Mouse (Mus musculus): ENCODE results near the gene Ccdc88c. TPM values are rescaled to one million over a fixed set of nuclear protein-coding genes. Genes with fewer than 3 reads are reported as not detected.

The Ccdc88c gene
- total RNA-seq (2017), result 78.5 and 81.7 TPM in 2 replicates

DNA sequence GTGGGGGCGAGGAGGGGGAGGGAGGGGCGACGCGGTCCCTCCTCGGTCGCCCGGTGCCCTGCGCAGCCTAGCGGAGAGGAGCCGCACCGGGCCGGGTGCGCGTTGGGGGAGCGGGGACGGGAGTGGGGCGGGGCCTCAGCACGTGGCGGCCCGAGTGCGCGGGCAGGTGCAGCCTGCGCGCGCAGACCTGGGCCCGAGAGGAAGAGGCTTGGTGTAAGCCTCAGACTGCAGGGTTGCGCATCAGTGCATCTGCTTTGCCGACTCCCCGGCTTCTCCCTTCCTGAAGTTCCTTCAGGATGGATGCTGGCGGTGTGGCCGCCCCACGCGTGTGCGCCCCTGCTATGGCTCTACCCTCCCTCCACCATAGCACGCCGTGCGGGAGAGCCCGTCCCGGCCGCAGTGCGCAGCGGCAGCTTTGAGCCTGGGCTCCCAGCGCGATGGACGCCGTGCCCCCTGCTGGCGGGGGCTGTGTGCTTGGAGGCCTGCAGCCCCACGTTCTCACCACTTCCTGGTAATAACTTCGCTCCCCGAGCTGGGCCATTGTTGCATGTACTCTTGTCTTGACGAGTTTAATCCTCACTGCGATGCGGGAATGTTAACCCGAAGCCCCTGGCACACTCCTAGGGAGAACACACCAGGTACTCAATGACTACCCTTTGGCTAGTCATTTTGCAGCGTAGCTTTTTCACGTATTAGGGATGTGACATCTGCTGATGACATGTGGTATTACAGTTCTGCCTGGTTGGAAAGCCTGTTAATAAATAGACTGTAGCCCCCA, at the start of gene Ccdc88c:
Gene Ccdc88c, minus strand, starts transcription at position 103 of the 778 bp plus-strand sequence.
- ATAC-seq (replicated peaks in 1 of 2; ENCODE audit: insufficient read depth in 1 of 2, low FRiP score in 2 of 2, low TSS enrichment in 1 of 2, low read depth in 1 of 2, poor library complexity in 2 of 2, severe bottlenecking in 2 of 2), result peak; percentile 77 to 81

DNA sequence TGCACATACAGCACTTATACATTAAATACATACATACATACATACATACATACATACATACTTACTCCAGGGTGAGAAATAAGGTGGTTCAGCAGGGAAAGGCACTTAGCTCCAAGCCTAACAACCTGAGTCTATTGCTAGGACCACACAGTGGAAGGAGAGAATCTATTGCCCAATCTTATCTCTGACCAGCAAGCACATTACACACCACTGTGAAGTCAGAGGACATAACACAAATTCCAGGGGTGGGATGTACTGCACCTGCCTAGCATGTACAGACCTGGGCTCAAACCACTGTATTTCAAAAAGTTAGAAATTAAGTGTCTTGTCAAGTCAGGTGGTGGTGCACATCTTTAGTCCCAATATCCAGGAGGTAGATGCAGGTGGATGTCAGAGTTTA, 49.1 kb upstream of the Ccdc88c start:
- no peak for ATAC-seq (replicated peaks in 1 of 2; ENCODE audit: insufficient read depth in 1 of 2, low FRiP score in 2 of 2, low TSS enrichment in 1 of 2, low read depth in 1 of 2, poor library complexity in 2 of 2, severe bottlenecking in 2 of 2)

GRCm38 (mm10) chr12:101075433-101075832, 46.6 kb upstream of the Ccdc88c start:
- ATAC-seq (replicated peaks in 1 of 2; ENCODE audit: insufficient read depth in 1 of 2, low FRiP score in 2 of 2, low TSS enrichment in 1 of 2, low read depth in 1 of 2, poor library complexity in 2 of 2, severe bottlenecking in 2 of 2), result no peak

GRCm38 (mm10) chr12:101074821-101075429, 46.1 kb upstream of the Ccdc88c start:
- peak; percentile 7 to 56; a peak in 1 of 4 replicates for ATAC-seq (replicated peaks in 1 of 2; ENCODE audit: insufficient read depth in 1 of 2, low FRiP score in 2 of 2, low TSS enrichment in 1 of 2, low read depth in 1 of 2, poor library complexity in 2 of 2, severe bottlenecking in 2 of 2)

DNA sequence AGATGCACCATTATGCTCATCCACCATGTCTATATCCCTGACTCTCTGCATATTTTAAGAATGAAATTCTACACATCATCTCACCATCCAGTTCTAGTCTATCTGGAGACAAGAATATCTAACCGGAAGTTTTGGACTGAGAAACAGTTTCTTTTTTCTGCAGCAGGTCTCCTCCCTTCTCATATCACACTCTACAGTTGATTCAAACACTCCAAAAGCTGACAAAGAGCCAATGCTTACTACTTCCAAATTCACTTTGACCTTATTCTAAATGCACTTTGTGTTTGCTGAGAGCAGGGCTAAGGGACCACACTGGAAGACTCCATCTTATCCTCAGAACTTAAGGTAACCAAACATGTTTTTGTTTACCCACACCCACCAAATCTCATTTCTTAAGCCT, 41.0 kb upstream of the Ccdc88c start:
- no peak for ATAC-seq (replicated peaks in 1 of 2; ENCODE audit: insufficient read depth in 1 of 2, low FRiP score in 2 of 2, low TSS enrichment in 1 of 2, low read depth in 1 of 2, poor library complexity in 2 of 2, severe bottlenecking in 2 of 2)

- ATAC-seq (replicated peaks in 1 of 2; ENCODE audit: insufficient read depth in 1 of 2, low FRiP score in 2 of 2, low TSS enrichment in 1 of 2, low read depth in 1 of 2, poor library complexity in 2 of 2, severe bottlenecking in 2 of 2), result no peak
Measured at GRCm38 (mm10) chr12:101066329-101066728, 37.5 kb upstream of the Ccdc88c start.

DNA sequence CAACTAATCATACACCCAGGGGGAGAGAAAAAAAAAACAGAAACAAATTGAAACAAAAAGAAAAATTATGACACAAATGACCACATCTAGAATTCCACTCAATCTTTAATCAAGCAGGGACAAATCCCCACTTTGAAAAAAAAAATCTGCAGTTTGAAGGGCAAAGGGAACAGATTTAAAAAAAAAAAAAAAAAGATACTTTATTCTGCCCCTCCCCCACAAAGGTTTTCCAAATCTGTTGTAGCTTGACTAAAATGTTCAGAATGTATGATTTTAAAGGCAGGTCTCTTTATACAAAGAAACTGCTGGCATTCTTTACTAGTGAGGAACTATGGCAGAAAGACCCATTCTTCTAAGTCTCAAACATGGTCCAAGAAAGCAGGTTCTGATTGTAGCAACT, 11.1 kb upstream of the Ccdc88c start:
- no peak for ATAC-seq (replicated peaks in 1 of 2; ENCODE audit: insufficient read depth in 1 of 2, low FRiP score in 2 of 2, low TSS enrichment in 1 of 2, low read depth in 1 of 2, poor library complexity in 2 of 2, severe bottlenecking in 2 of 2)

DNA sequence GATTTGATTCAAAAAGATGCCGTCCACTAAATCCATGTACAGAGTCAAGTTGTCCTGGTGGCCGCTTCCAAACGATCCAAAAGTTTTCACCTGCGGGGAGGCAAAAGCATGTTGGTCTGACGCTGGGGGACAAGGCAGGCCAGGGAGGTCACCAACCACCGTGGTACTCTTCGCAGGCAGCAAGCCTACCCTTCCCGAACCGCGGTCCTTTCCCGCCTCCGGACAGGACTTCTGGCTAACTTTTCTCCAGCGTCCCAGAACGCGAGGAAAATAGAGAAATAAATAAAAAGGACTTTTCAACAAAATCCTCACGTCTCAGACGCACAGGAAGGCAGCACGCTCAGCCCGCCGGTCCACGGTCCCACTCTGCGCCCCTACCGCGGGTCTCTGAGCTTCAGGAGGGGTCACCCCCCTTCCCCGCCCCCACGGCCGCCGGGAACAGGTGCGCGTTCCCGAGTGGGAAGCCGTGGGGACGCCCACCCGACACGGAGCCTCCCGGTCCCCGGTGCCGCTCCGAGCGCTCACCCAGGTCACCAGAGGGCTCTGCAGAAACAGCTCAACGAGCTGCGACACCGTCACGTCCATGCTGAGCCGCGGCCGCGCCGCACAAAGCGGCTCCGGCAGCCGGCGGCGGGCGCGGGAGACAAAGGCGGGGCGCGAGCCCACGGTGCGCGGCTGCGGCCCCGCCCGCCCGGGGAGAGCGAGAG, 456 bp downstream of the Ccdc88c start:
- peak; percentile 1 to 9; a peak in 2 of 4 replicates for ATAC-seq (replicated peaks in 1 of 2; ENCODE audit: insufficient read depth in 1 of 2, low FRiP score in 2 of 2, low TSS enrichment in 1 of 2, low read depth in 1 of 2, poor library complexity in 2 of 2, severe bottlenecking in 2 of 2)

DNA sequence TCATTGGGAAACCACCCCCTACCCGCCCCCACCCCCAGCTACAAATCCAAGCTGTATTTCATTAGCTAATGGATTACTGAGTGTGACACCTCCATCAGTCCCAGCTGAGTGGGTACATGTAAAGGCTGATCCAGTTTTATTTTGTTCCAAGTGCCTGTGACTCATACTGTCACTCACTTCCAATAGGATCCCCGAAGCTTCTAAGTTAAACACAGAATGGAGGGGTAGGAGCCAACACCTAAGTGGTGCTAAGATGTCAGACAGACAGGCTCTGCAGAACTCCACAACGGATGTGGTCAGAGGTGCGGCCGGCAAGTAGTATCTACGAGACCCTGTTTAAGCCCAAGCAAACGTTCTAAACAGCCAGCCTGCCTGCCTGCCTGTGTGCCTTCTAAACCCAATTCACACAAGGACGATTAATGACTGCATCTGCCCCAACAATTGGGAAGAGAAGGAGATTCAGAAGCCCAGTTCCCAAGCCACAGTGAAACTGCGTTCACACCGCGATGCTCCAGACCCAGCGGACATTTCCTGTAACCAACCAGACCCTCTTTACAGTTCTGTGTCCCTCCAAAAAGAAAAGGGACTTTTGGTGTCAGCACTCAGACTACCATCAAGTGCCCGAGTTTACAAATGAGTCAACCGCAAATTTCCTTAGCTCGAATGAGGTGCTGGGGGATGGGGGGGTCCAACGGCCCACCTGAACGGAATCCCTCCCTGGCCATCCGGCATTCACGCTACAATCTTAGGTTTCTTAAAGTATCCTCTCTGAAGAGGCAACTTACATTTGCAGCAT, 1.2 kb downstream of the Ccdc88c start:
- ATAC-seq (replicated peaks in 1 of 2; ENCODE audit: insufficient read depth in 1 of 2, low FRiP score in 2 of 2, low TSS enrichment in 1 of 2, low read depth in 1 of 2, poor library complexity in 2 of 2, severe bottlenecking in 2 of 2), result peak; percentile 5 to 38; a peak in 1 of 4 replicates

DNA sequence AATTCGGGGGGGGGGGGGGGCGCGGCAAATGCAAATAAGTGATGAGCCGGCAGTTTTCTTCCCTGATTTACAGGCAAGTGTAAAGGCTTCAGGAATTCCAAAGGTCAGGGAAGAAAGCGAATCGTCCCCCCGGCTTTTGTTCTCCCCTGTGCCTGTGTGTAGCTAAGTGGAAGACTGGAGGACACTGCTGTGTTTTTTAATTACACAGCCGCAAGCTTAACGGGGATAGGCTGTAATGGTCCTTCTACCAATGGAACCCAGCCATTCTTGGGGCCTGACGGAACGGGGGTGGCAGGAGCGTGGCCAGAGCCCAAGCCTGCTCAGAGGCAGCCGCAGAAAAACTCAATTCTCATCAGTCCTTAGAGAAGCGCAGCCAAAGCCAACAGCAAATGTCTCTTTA, 1.9 kb downstream of the Ccdc88c start:
- no peak for ATAC-seq (replicated peaks in 1 of 2; ENCODE audit: insufficient read depth in 1 of 2, low FRiP score in 2 of 2, low TSS enrichment in 1 of 2, low read depth in 1 of 2, poor library complexity in 2 of 2, severe bottlenecking in 2 of 2)

DNA sequence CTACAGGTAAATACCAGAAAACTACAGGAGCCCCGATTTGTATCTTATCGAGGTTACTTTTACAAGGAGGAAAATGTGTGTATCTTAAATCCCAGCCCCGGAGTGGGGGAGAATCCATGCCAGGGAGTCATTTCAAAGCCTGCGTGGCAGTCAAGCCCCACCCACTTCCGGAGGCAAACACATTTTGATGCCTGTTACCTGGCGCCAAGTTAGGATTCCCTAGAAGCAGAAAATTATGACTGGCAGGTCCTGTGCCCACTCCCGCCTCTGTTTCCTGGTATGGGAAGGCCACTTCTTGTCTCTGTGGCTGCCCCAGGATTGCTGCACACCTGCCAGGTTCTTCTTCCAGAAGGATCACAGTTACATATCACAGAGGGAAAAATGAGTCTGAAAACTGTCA, 2.3 kb downstream of the Ccdc88c start:
- no peak for ATAC-seq (replicated peaks in 1 of 2; ENCODE audit: insufficient read depth in 1 of 2, low FRiP score in 2 of 2, low TSS enrichment in 1 of 2, low read depth in 1 of 2, poor library complexity in 2 of 2, severe bottlenecking in 2 of 2)

- ATAC-seq (replicated peaks in 1 of 2; ENCODE audit: insufficient read depth in 1 of 2, low FRiP score in 2 of 2, low TSS enrichment in 1 of 2, low read depth in 1 of 2, poor library complexity in 2 of 2, severe bottlenecking in 2 of 2), result no peak
Measured at GRCm38 (mm10) chr12:101026025-101026424, 2.8 kb downstream of the Ccdc88c start.

DNA sequence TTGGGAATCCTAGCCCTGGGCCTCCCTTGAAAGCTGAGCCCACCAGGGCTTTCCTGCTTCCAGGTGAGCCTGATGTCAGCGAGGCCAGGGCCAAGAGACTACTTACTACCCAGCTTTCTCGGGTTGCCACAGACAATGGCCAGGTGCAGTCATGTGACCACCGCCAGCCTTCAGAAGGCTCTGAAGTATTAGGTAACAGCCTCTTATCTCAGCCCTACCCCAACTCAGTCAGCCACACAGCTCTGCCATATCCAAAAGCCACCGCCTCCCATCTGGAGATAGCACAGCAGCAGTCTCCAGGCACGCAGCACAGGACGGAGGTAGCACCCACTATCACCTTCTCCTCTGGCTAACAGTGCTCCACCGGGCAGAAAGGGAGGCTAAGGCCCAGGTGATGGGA, 3.5 kb downstream of the Ccdc88c start:
- no peak for ATAC-seq (replicated peaks in 1 of 2; ENCODE audit: insufficient read depth in 1 of 2, low FRiP score in 2 of 2, low TSS enrichment in 1 of 2, low read depth in 1 of 2, poor library complexity in 2 of 2, severe bottlenecking in 2 of 2)

DNA sequence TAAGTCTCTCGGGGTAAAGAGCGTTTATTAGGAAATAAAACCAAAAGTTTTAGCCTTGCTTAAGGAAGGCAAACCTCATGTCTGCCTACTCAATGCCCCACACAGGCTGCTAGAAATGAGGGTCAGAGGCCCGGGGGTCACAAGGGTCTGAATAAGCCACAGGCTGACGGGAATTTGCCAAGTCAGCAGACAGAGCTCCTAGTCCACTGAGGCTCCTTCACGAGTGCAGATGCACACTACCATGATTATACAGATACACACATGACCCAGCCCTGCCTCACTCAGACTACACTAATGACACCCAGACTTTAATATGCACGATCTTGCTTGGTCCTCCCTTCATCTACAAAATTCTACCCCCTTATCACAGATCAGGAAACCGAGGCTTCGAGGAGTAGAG, 4.0 kb downstream of the Ccdc88c start:
- no peak for ATAC-seq (replicated peaks in 1 of 2; ENCODE audit: insufficient read depth in 1 of 2, low FRiP score in 2 of 2, low TSS enrichment in 1 of 2, low read depth in 1 of 2, poor library complexity in 2 of 2, severe bottlenecking in 2 of 2)

DNA sequence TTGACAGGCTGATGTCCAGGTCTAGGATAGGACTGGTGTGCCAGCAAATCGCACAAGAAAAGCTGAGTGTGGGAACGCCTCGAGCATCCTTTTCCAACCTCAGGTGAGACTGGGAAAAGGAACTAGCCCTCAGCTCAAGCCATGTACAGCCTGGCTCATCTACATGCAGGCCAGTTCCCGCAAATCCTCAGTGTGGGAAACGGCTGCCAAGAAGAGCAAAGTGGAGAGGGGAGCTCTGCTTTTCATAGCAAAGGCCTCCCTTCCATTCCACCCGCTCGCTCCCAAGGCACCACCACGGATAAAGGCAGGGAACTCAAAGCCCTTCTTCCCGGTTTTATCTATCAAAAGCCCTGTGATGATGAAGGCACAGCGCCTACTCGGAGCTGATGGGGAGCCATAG, 5.7 kb downstream of the Ccdc88c start:
- no peak for ATAC-seq (replicated peaks in 1 of 2; ENCODE audit: insufficient read depth in 1 of 2, low FRiP score in 2 of 2, low TSS enrichment in 1 of 2, low read depth in 1 of 2, poor library complexity in 2 of 2, severe bottlenecking in 2 of 2)

GRCm38 (mm10) chr12:101022353-101022752, 6.5 kb downstream of the Ccdc88c start:
- no peak for ATAC-seq (replicated peaks in 1 of 2; ENCODE audit: insufficient read depth in 1 of 2, low FRiP score in 2 of 2, low TSS enrichment in 1 of 2, low read depth in 1 of 2, poor library complexity in 2 of 2, severe bottlenecking in 2 of 2)

GRCm38 (mm10) chr12:101021484-101022226, 7.2 kb downstream of the Ccdc88c start:
- no peak for ATAC-seq (replicated peaks in 1 of 2; ENCODE audit: insufficient read depth in 1 of 2, low FRiP score in 2 of 2, low TSS enrichment in 1 of 2, low read depth in 1 of 2, poor library complexity in 2 of 2, severe bottlenecking in 2 of 2)

Data from hematopoietic stem cell, adult 5-6 weeks (primary cell).